Mouse (Mus musculus): Measurements from ENCODE around the gene Usp2. TPM values are rescaled to one million over a fixed set of nuclear protein-coding genes. Genes with fewer than 3 reads are reported as not detected.

Gene Usp2
- polyA plus RNA-seq, 1 experiment from 2014 or later = 3.2 TPM

DNA sequence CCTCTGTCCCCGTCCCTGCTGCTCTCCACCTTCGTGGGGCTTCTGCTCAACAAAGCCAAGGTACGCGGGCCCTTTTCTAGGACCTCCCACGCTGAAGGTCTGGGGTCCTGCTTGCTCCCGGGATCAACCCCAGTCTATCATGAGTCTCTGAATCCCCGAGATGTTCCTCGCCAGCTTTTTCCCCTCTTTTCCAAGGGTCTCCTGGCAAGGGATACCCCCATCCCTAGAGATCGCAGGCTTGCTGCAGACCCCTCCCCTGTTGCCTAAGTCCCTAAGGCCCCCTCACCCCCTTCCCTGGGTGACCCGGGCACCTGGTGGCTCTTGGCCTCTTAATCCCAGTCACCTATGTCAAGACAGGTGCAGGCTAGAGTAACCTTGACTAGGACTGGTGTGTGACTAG is 18.5 kb downstream of the Usp2 start:
- H3K9ac ChIP-seq (ENCODE audit: low read depth, low read length) = peak overlapping the region; percentile 60
- no peaks in the 10 kb centered on the region for H3K36me3 ChIP-seq (ENCODE audit: control insufficient read depth, insufficient read depth)
- peaks cover 22% of the 10 kb centered on the region for H3K4me1 ChIP-seq (ENCODE audit: control insufficient read depth, low read depth, low read length)
- H3K4me2 ChIP-seq (ENCODE audit: low read depth, low read length) = peak overlapping the region; percentile 87
- no peak for ATAC-seq (ENCODE audit: low read depth)
- no peak overlapping the region for H3K27ac ChIP-seq (ENCODE audit: low read length)
- no peaks in the 10 kb centered on the region for H3K9me3 ChIP-seq (replicated peaks; ENCODE audit: control insufficient read depth, low read length)
- peak overlapping the region; percentile 61 for H3K4me3 ChIP-seq (ENCODE audit: low read depth, low read length)
- WGBS (ENCODE audit: insufficient replicate concordance) = 7% methylated on average over 10 of the region's 10 CpGs
- peaks cover 23% of the 10 kb centered on the region for H3K27me3 ChIP-seq (ENCODE audit: control insufficient read depth, insufficient read depth, low read depth, low read length)

DNA sequence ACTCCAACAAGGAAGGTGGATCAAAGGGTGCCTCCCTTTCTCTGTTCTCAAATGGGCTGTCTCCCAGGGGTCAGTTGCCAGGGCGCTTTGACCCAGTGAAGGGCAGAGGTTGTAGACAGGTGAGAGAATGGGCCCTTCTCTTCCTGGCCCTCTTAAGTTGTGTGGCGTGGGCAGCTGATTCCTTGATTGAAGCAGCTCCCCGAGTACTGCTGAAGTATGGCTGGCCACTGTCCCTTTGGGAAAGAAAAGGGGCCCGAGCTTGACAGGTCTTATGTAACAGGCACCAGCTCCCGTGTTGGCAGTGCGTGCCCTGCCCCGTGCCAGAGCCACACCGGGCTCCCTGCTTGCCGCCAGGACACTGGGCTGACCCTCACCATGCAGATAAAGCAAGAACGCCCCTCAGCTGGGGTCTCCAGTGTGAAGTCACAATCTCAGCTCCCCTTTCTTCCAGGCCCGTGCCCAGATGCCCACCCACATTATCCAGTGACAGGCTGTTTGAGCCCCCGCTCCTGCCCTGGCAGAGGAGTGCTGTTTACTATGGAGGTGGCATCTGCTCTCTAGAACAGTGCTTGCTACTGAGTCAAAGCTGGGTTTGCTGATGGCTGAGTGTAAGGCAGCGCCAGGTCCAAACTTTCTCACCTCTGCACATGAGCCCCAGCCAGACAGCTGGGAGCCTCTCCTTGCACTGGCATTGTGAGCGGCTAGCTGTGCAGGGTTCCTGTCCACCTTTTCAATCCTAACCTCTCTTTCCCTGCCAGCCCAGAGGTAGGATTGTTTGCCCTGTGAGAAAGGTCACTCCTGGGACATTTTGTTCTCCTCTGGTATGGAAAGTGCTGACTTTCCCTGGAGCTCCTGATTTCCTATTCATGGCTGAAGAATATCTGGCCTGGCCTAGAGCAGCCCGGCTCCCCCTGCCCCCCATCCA is 19.2 kb downstream of the Usp2 start:
- peak overlapping the region; percentile 87; the same call in 1 of the 2 replicates for H3K4me2 ChIP-seq (ENCODE audit: low read depth, low read length)
- H3K27me3 ChIP-seq (ENCODE audit: control insufficient read depth, insufficient read depth, low read depth, low read length) = peaks cover 23% of the 10 kb centered on the region
- no peaks in the 10 kb centered on the region for H3K36me3 ChIP-seq (ENCODE audit: control insufficient read depth, insufficient read depth)
- H3K4me1 ChIP-seq (ENCODE audit: control insufficient read depth, low read depth, low read length) = peaks cover 22% of the 10 kb centered on the region
- H3K9me3 ChIP-seq (replicated peaks; ENCODE audit: control insufficient read depth, low read length) = no peaks in the 10 kb centered on the region
- no peak for ATAC-seq (ENCODE audit: low read depth)
- H3K27ac ChIP-seq (ENCODE audit: low read length) = no peak overlapping the region
- 62% methylated on average over 15 of the region's 15 CpGs for WGBS (ENCODE audit: insufficient replicate concordance)
- no peak overlapping the region for H3K4me3 ChIP-seq (ENCODE audit: low read depth, low read length)
- no peak overlapping the region for H3K9ac ChIP-seq (ENCODE audit: low read depth, low read length)

- H3K9me3 ChIP-seq (replicated peaks; ENCODE audit: control insufficient read depth, low read length) = no peaks in the 10 kb centered on the region
- H3K4me2 ChIP-seq (ENCODE audit: low read depth, low read length) = no peak overlapping the region
- 61% methylated on average over 10 of the region's 10 CpGs for WGBS (ENCODE audit: insufficient replicate concordance)
- H3K4me3 ChIP-seq (ENCODE audit: low read depth, low read length) = no peak overlapping the region
- no peak overlapping the region for H3K27ac ChIP-seq (ENCODE audit: low read length)
- no peak for ATAC-seq (ENCODE audit: low read depth)
- H3K27me3 ChIP-seq (ENCODE audit: control insufficient read depth, insufficient read depth, low read depth, low read length) = peaks cover 23% of the 10 kb centered on the region
- no peak overlapping the region for H3K9ac ChIP-seq (ENCODE audit: low read depth, low read length)
- H3K36me3 ChIP-seq (ENCODE audit: control insufficient read depth, insufficient read depth) = no peaks in the 10 kb centered on the region
- peaks cover 22% of the 10 kb centered on the region for H3K4me1 ChIP-seq (ENCODE audit: control insufficient read depth, low read depth, low read length)
Measured at GRCm38 (mm10) chr9:44086960-44087359, 20.1 kb downstream of the Usp2 start.

DNA sequence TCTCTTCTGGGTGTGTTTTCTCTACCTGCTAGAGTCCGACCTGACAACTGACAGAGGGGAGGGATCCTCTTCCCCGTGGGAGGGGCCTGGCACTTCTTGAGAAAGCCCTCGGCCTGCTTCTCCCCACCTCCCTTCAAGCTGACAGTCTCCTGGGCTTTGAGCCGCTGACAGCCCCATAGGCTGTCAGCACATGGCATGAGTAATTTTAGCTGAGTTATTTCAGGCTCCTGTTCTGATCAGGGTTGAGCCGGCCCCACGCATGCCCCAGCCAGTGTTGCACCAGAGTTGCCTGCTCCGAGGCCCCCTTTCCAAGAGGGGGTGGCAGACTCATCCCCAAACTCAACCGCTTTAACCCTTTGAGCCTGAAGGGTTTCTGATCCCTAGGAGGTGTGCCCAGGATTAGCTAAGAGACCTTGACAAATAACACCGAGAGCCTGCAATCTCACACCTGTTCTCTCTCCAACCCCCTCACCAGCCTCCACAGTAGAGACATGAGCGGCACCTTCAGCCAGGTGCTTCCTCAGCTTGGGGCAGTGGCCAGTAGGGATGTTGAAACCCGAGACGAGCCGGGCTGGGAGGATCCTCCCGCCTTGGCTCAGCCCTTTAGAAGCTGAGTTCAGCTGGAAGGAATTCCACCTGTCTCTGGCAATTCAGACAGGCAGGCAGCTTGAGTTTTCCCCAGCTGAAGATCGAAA is 21.1 kb downstream of the Usp2 start:
- Histone ChIP-seq H3K9ac (ENCODE audit: low read depth, low read length) (no peak overlapping the region), H3K36me3 (ENCODE audit: control insufficient read depth, insufficient read depth) (no peaks in the 10 kb centered on the region), H3K4me2 (ENCODE audit: low read depth, low read length) (0 out of 2 replicates have a peak overlapping the region, but pooled peaks have one; percentile 19), H3K9me3 (replicated peaks; ENCODE audit: control insufficient read depth, low read length) (no peaks in the 10 kb centered on the region), H3K4me3 (ENCODE audit: low read depth, low read length) (no peak overlapping the region), H3K27ac (ENCODE audit: low read length) (no peak overlapping the region), H3K27me3 (ENCODE audit: control insufficient read depth, insufficient read depth, low read depth, low read length) (peaks cover 23% of the 10 kb centered on the region), H3K4me1 (ENCODE audit: control insufficient read depth, low read depth, low read length) (peaks cover 22% of the 10 kb centered on the region)
- ATAC-seq (ENCODE audit: low read depth) = no peak
- 24% methylated on average over 15 of the region's 15 CpGs for WGBS (ENCODE audit: insufficient replicate concordance)

- WGBS (ENCODE audit: insufficient replicate concordance) = 22% methylated on average over 12 of the region's 12 CpGs
- no peaks in the 10 kb centered on the region for H3K36me3 ChIP-seq (ENCODE audit: control insufficient read depth, insufficient read depth)
- no peak overlapping the region for H3K4me3 ChIP-seq (ENCODE audit: low read depth, low read length)
- no peaks in the 10 kb centered on the region for H3K9me3 ChIP-seq (replicated peaks; ENCODE audit: control insufficient read depth, low read length)
- H3K4me2 ChIP-seq (ENCODE audit: low read depth, low read length) = peak overlapping the region; percentile 15; the same call in 1 of the 2 replicates
- H3K4me1 ChIP-seq (ENCODE audit: control insufficient read depth, low read depth, low read length) = peaks cover 17% of the 10 kb centered on the region
- H3K27ac ChIP-seq (ENCODE audit: low read length) = 0 out of 2 replicates have a peak overlapping the region, but pooled peaks have one; percentile 45
- ATAC-seq (ENCODE audit: low read depth) = no peak; the same call in 1 of the 2 replicates
- H3K27me3 ChIP-seq (ENCODE audit: control insufficient read depth, insufficient read depth, low read depth, low read length) = peaks cover 13% of the 10 kb centered on the region
- no peak overlapping the region for H3K9ac ChIP-seq (ENCODE audit: low read depth, low read length)
Measured at GRCm38 (mm10) chr9:44088877-44089608, 22.2 kb downstream of the Usp2 start.

- no peaks in the 10 kb centered on the region for H3K27me3 ChIP-seq (ENCODE audit: control insufficient read depth, insufficient read depth, low read depth, low read length)
- peaks cover 3% of the 10 kb centered on the region; the same call in 1 of the 2 replicates for H3K4me1 ChIP-seq (ENCODE audit: control insufficient read depth, low read depth, low read length)
- H3K4me2 ChIP-seq (ENCODE audit: low read depth, low read length) = no peak overlapping the region
- H3K36me3 ChIP-seq (ENCODE audit: control insufficient read depth, insufficient read depth) = no peaks in the 10 kb centered on the region
- no peak overlapping the region for H3K4me3 ChIP-seq (ENCODE audit: low read depth, low read length)
- no peak overlapping the region for H3K27ac ChIP-seq (ENCODE audit: low read length)
- no peaks in the 10 kb centered on the region for H3K9me3 ChIP-seq (replicated peaks; ENCODE audit: control insufficient read depth, low read length)
- H3K9ac ChIP-seq (ENCODE audit: low read depth, low read length) = no peak overlapping the region
- ATAC-seq (ENCODE audit: low read depth) = peak; percentile 58
- 48% methylated on average over 24 of the region's 24 CpGs for WGBS (ENCODE audit: insufficient replicate concordance)
Measured at GRCm38 (mm10) chr9:44093612-44094503, 27.0 kb downstream of the Usp2 start.

DNA sequence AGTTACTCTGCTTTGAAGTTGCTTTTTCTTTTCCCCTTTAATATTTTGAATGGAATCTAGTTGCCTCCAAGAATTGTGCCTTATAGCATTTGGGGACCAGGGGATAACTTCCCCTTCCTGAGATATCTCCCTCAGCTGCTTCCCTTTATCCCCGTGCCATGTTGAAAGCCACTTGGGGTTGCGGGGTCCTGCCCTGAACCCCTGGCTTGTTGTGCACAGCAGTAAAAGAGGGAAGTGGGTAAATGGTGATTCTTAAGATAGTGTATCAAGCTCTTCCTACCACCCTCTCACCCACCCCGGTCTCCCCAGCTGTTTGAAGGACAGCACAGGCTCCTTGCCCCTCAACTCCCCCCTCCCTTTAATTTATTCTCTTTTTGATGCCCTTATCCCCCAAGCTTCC is 27.9 kb downstream of the Usp2 start:
- H3K9ac ChIP-seq (ENCODE audit: low read depth, low read length) = no peak overlapping the region
- H3K4me1 ChIP-seq (ENCODE audit: control insufficient read depth, low read depth, low read length) = peaks cover 3% of the 10 kb centered on the region; the same call in 1 of the 2 replicates
- no peak overlapping the region for H3K27ac ChIP-seq (ENCODE audit: low read length)
- no peaks in the 10 kb centered on the region for H3K9me3 ChIP-seq (replicated peaks; ENCODE audit: control insufficient read depth, low read length)
- no peak overlapping the region for H3K4me3 ChIP-seq (ENCODE audit: low read depth, low read length)
- H3K4me2 ChIP-seq (ENCODE audit: low read depth, low read length) = no peak overlapping the region
- H3K27me3 ChIP-seq (ENCODE audit: control insufficient read depth, insufficient read depth, low read depth, low read length) = no peaks in the 10 kb centered on the region
- 31% methylated on average over 3 of the region's 3 CpGs for WGBS (ENCODE audit: insufficient replicate concordance)
- no peak for ATAC-seq (ENCODE audit: low read depth)
- no peaks in the 10 kb centered on the region for H3K36me3 ChIP-seq (ENCODE audit: control insufficient read depth, insufficient read depth)

GRCm38 (mm10) chr9:44095781-44096180 is 29.0 kb downstream of the Usp2 start:
- no peak overlapping the region for H3K9ac ChIP-seq (ENCODE audit: low read depth, low read length)
- H3K4me3 ChIP-seq (ENCODE audit: low read depth, low read length) = no peak overlapping the region
- WGBS (ENCODE audit: insufficient replicate concordance) = 75% methylated on average over 9 of the region's 9 CpGs
- no peaks in the 10 kb centered on the region for H3K36me3 ChIP-seq (ENCODE audit: control insufficient read depth, insufficient read depth)
- H3K27me3 ChIP-seq (ENCODE audit: control insufficient read depth, insufficient read depth, low read depth, low read length) = no peaks in the 10 kb centered on the region
- no peak overlapping the region for H3K27ac ChIP-seq (ENCODE audit: low read length)
- no peak overlapping the region for H3K4me2 ChIP-seq (ENCODE audit: low read depth, low read length)
- no peaks in the 10 kb centered on the region for H3K9me3 ChIP-seq (replicated peaks; ENCODE audit: control insufficient read depth, low read length)
- H3K4me1 ChIP-seq (ENCODE audit: control insufficient read depth, low read depth, low read length) = peaks cover 3% of the 10 kb centered on the region; the same call in 1 of the 2 replicates
- no peak for ATAC-seq (ENCODE audit: low read depth)
